Mouse (Mus musculus) gastrocnemius, postnatal 10 days (tissue): ENCODE data around the gene Lrrc75a. TPM values are rescaled to one million over a fixed set of nuclear protein-coding genes. Genes with fewer than 3 reads are reported as not detected.
A peak's percentile ranks its signal among the peaks of the same experiment; 100 is the strongest.

Experiments used
- DNase-seq: peaks from one replicate; pipeline ENCODE4 v3.0.0; 2021; ENCODE audit warnings: mixed read lengths
- total RNA-seq, 2 experiments: library from RNA; stranded (reverse); gene quantifications; 2 replicates each; pipeline ENCODE4 v1.2.3; 2021

The Lrrc75a gene
- total RNA-seq, 2 experiments from 2014 or later, result 14.5 to 19.1 TPM

GRCm38 (mm10) chr11:62598571-62598970 is 49.8 kb downstream of the Lrrc75a start:
- DNase-seq, result no peak

GRCm38 (mm10) chr11:62591904-62592575 is 56.3 kb downstream of the Lrrc75a start:
- no peak for DNase-seq

GRCm38 (mm10) chr11:62591026-62591425 is 57.3 kb downstream of the Lrrc75a start:
- no peak for DNase-seq

- no peak for DNase-seq
These were observed 58.9 kb downstream of the Lrrc75a start for GRCm38 (mm10) chr11:62589391-62589790.

- no peak for DNase-seq
These were observed 61.3 kb downstream of the Lrrc75a start for GRCm38 (mm10) chr11:62587034-62587433.

- DNase-seq, result no peak
These were observed 63.6 kb downstream of the Lrrc75a start for GRCm38 (mm10) chr11:62584671-62585206.

GRCm38 (mm10) chr11:62583031-62583430 is 65.3 kb downstream of the Lrrc75a start:
- DNase-seq, result no peak

- DNase-seq, result no peak
These were observed 71.7 kb downstream of the Lrrc75a start for GRCm38 (mm10) chr11:62576530-62577152.

GRCm38 (mm10) chr11:62575659-62576438 is 72.5 kb downstream of the Lrrc75a start:
- DNase-seq, result peak; percentile 52

GRCm38 (mm10) chr11:62575297-62575658 is 73.0 kb downstream of the Lrrc75a start:
- DNase-seq, result peak; percentile 89

GRCm38 (mm10) chr11:62574703-62575085 is 73.6 kb downstream of the Lrrc75a start:
- DNase-seq, result no peak

GRCm38 (mm10) chr11:62573959-62574702 is 74.2 kb downstream of the Lrrc75a start, which contains the start of gene Trpv2:
Gene Trpv2, plus strand, starts transcription at chr11:62574486.
- DNase-seq, result no peak

GRCm38 (mm10) chr11:62568300-62568699 is 80.0 kb downstream of the Lrrc75a start:
- no peak for DNase-seq

GRCm38 (mm10) chr11:62566211-62566610 is 82.1 kb downstream of the Lrrc75a start:
- DNase-seq, result no peak

- no peak for DNase-seq
These were observed 82.6 kb downstream of the Lrrc75a start for GRCm38 (mm10) chr11:62565747-62566146.

- DNase-seq, result no peak
These were observed 84.7 kb downstream of the Lrrc75a start for GRCm38 (mm10) chr11:62563590-62563989.

GRCm38 (mm10) chr11:62560463-62561016 is 87.8 kb downstream of the Lrrc75a start:
- DNase-seq, result peak; percentile 14

GRCm38 (mm10) chr11:62558961-62559646 is 89.2 kb downstream of the Lrrc75a start:
- DNase-seq, result peak; percentile 56

GRCm38 (mm10) chr11:62558152-62558551 is 90.2 kb downstream of the Lrrc75a start:
- DNase-seq, result no peak

- DNase-seq, result no peak
These were observed 91.1 kb downstream of the Lrrc75a start for GRCm38 (mm10) chr11:62557205-62557604.

- DNase-seq, result no peak
These were observed 92.4 kb downstream of the Lrrc75a start for GRCm38 (mm10) chr11:62555896-62556412.
